Mouse (Mus musculus): ENCODE data around the gene Gng8.
A peak's percentile ranks its signal among the peaks of the same experiment; 100 is the strongest.

Gng8 gene

DNA sequence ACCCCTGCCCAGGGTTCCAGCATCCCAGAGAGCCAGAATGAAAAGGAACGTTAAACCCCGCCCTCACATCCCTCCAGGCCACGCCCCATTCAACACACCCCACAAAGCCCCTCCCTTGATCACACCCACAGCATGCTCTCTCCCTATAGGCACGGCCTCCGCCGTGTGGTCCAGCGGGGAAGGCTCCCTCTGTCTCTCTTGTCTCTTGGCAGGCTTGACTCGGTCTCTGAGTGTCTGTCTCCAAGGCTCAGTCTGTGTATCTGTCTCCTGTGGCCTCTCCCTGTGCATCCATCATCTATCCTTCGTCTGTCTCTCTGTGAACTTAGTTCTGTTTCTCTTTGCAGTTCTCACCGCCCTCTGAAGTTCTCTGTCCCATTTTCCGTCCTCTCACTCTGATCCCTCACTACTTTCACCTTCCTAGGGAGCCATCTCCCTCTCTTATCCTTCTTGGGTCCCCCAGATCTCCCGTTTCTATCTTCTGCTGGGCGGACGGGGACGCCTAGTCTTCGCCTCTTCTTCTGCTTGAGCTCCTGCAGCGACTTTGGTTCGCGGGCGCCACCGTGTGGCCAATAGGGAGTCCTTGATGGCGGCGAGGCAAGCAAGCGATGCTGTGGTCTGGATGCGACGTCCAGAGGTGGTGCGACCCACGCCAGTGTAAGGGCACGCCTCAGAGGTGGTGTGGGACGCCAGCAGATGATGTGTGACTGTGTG is at the start of gene Gng8:
Gene Gng8, plus strand, starts transcription at position 146 of the 711 bp plus-strand sequence.
- peak; percentile 88 for DNase-seq

DNA sequence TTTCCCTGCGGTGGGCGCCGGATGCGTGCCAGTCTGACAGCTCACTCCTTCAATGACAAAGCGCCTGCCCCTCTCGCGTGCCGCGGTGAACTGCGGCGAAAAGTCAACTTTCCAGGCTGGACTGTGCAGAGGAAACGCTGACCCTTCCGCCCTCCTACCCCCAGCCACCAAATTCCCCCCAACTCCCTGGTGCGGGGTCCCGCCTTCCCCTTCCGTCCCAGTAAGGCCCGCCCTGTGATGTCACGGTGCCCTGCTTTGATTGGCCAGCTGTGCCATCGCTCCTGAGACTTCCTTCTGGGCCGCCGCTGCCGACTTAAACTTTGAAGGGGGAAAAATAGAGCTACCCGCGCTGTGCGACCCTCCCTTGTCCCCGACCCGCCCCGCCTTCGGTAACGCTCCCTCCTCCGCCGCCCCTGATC is 48.9 kb upstream of the Gng8 start, which contains the start of gene Prkd2:
Gene Prkd2, plus strand, starts transcription at position 258 of the 419 bp plus-strand sequence.
- DNase-seq: peak; percentile 96

DNA sequence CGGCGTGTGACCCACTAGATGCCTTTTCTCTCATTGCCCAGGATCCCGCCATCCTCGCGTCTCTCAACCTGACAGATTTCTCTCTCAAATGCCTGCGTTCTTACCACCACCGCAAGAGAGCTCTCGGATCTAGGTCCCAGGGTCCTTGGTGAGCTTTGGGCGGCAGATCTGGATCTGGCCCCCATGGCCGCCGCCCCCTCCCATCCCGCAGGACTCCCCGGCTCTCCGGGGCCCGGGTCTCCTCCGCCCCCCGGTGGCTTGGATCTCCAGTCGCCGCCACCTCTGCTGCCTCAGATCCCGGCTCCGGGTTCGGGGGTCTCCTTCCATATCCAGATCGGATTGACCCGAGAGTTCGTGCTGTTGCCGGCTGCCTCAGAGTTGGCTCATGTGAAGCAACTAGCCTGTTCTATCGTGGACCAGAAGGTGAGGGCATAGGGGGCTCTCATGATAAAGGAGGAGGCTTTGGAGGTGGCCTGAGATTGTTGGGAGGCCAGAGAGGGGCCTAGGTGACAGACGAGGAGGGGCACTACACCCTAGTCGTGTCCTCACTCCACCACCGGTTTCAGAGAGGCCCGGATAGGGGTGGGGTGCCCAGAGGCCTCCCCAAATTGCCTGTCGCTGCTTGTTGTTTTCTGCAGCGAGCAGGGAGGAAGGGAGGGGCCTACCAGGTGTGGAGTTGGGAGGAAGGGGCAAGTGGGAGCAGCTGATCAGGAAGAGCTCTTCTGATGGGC is 48.0 kb upstream of the Gng8 start:
- DNase-seq: peak; percentile 42

DNA sequence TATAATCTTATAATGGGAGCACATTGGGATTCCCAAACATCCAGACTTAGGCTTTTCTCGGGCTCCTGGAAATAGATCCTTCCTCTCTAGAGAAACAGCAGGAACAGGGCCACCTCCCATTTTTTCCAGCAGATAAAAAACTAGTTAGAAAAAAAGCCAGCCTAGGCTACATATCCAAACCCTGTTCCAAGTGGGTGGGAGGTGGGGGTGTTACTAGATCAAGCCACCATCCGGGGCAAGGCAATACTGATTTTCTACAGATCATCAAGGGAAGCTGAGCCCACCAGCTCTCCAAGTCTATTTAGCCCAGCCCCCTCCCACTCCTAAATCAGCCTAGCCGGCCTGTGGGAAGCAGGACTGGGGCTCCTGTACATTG is 46.9 kb upstream of the Gng8 start:
- no peak for DNase-seq

DNA sequence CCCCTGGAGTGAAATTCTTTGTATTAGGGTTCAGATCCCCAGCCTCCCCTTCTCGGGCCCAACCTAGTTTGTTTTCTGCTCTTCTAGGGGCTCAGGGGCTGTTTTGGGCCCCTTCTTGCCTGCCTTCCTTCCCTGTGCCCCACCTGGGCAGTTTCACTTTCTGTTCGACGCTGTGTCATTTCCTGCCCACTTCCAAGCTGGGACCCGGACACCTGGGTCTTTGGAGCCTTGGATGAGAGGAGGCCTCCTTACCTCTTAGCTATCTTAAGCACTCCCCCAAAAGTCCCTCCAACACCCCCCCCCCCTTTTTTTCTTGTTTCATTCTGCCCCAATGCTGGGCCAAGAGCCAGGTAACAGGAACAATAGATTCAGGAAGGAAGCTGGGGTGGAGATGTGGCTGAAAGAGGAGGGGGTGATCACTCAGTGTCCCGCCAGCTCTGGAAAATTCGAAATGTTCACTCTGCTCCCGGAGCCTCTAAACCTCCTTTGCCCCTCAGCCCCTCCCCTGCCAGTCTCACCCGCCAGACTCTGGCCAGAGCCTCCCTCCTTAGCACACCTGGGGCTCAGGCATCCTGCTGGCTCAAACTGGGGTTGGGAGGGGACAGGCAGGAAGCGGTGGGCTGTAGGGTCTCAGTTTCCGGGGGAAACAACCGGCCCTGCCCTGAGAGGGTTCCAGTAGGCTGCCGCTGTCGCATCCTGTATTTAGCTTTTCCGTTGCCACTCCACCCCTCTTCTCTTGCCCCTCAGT is 46.3 kb upstream of the Gng8 start:
- peak; percentile 55 for DNase-seq

DNA sequence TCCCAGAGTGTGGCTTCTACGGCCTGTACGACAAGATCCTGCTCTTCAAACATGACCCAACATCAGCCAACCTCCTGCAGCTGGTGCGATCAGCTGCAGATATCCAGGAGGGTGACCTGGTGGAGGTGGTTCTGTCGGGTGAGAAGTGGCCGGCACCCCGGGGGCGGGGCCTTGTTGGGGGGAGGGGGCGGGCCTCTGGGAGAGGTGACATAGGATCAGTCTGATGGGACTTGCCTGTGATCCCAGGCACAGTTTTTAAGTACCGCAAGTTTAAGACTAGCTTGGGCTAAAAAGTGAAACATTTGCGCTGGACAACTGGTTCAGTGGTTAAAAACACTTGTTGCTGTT is 45.8 kb upstream of the Gng8 start:
- DNase-seq: peak; percentile 54

DNA sequence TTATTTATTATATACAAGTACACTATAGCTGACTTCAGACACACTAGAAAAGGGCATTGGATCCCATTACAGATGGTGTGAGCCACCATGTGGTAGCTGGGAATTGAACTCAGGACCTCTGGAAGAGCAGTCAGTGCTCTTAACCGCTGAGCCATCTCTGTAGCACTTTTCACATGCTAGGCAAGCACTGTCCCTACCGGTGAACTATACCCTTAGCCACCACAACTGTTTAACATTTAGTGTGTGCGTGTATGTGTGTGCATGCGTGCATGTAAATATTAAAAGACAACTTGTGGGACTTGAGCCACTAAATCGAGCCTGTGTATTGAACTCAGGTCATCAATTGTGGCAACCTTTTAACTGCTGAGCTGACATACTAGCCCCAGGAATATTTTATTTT is 44.8 kb upstream of the Gng8 start:
- DNase-seq: no peak

DNA sequence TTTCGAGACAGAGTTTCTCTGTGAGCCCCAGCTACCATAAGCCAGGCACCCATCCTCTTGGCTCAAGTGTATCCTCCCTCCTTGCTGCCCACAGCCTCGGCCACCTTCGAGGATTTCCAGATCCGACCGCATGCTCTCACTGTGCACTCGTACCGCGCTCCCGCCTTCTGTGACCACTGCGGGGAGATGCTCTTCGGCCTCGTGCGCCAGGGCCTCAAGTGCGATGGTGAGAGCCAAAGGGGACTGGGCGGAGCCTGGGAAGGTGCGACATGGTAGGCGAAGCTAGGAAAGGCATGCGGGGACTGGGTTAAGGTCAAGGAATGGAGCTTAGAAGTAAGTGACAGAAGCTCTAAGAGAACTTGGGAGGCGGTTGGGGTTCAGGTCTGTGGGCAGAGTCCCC is 44.1 kb upstream of the Gng8 start:
- no peak for DNase-seq

DNA sequence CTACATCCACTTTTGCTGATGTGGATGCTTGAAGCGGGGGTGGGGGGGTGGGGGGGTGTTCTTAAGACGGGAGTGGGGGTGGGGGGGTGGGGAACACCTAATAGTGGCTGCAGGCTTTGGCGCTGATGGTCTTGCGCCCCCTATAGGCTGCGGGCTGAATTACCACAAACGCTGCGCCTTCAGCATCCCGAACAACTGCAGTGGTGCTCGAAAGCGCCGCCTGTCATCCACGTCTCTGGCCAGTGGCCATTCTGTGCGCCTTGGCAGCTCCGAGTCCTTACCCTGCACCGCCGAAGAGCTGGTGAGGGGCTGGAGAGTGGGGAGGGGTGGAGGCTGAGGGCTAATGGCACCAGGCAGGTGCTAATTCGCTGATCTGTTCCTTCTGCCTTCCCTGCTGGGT is 43.0 kb upstream of the Gng8 start:
- DNase-seq: peak; percentile 63

DNA sequence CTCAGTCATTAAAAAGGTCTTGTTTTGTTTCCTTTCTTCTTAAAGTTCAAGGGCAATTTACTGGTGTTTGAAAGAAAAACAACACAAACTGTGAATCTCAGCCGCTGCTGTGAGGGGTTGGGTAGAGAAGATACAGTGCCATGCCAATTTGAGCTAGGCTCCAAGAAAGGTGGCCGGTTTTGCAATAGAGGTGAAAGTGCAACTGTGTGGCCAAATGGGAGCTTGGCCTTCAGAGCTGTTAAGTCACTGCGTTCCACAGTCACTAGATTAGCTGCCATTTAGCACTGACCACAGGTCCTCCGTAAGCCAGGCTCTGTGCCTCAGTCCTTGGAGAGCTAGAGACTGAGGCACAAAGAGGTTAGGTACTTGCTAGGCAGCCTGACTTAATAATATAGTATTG is 40.0 kb upstream of the Gng8 start:
- no peak for DNase-seq

DNA sequence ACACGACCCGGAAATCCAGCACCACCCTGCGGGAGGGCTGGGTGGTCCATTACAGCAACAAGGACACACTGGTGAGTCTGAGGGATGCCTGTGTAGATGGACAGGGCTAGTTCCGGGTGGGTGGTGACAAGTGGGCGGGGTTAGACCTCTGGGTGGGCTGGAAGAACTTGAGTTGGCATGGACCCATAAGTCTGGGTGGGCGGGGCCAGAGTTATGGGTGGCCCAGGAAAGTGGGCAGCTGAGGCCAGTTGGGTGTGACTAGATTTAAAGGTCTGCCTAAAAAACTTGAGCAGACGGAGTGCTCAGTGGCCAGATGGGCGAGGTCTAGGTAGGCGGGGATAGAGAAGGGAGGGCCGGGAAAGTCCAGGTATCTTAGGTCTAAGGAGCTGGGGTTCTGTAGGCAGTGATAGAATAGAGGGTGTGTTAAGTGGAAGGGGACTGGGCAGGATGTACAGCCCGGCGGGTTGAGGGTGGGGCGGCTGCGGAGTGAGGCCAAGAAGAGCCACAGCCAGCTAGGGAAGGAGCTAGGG is 38.2 kb upstream of the Gng8 start:
- no peak for DNase-seq

DNA sequence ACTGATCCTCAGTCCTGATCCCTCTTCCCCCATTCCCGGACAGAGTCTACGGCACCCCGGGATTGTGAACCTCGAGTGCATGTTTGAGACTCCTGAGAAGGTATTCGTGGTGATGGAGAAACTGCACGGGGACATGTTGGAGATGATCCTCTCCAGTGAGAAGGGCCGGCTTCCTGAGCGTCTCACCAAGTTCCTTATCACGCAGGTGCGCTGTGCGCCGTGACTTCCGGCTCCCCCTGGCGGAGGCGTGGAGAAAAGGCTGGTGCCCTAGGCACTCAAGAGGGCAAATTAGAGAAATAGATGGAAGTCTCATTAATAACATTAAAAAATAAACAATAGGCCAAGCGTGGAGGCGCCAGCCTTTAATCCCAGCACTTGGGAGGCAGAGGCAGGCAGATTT is 33.2 kb upstream of the Gng8 start:
- peak; percentile 59 for DNase-seq

DNA sequence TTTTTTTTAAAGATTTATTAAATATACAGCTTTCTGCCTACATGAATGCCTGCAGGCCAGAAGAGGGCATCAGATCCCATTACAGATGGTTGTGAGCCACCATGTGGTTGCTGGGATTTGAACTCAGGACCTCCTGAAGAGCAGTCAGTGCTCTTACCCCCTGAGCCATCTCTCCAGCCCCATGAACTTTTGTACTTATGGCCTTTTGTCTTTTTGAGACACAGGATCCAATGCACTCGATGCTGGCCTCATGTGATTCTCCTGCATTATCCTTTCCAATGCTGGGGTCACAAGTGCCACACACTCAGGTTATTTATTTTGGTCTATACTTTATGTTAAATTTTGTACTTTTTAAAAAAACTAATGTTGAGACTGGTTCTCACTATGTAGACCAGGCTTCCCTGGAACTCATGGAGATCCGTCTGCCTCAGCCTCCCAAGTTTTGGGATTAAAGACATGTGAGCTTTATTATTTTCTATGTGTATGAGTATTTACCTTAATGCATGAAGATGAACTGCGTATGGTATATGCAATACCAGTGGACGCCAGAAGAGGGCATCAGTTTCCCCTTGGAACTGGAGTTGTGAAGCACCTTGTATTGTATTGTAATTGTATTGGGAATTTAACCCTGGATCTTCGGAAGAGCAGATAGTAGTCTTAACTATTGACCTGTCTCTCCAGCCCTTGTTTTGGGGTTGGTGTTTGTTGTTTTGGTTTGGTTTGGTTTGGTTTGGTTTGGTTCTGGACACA is 31.5 kb upstream of the Gng8 start:
- DNase-seq: peak; percentile 60

DNA sequence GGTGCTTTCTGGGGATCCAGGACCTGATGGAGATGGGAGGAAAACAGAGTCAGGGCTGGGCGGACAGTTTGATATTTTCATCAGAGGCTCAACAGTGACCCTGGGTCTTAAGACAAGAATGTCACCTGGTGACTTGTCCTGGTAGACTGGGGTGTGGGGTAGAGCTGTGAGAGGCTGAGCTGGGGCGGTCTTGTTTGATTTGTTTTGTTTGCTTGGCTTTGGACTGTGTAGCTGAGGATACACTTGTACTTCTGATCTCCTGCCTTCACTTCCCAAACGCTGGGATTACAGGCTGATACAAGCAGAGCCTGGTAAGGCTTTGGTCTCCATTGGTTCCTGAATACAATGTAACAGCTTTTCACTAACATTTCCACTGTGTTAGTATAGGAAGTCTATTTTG is 24.1 kb upstream of the Gng8 start:
- DNase-seq: no peak

DNA sequence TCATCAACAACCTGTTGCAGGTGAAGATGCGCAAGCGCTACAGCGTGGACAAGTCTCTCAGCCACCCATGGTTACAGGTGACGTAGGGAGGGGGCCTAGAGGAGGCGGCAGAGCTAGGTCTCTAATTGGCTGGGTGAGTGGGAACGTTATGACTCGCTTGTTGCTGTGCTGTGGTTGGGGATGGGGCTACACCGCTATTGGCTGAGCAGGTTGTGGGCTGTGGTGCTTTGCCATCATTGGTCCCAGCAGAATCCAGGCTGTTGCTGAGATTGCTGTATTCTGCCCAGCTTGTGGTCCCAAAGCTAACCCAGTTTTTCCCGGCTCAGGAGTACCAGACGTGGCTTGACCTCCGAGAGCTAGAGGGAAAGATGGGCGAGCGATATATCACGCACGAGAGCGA is 22.1 kb upstream of the Gng8 start:
- DNase-seq: no peak

DNA sequence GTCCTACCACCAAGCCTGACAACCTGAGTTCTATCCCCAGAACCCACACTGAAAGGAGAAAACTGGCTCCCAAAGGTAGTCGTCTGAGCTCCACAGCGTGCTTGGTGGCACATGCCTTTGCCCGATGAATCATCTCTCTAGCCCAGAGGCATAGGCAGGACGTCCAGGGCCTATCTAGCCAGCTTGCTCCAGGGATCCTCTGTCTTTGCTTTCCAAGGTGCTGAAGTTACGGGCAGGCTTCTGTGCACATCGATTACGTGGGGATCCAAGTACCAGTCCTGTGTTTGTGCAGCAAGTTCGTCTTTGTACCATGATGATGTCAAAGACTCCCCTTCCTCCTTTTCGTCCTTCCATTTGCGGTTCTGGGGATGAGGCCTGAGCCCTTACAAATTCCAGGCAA is 20.0 kb upstream of the Gng8 start:
- DNase-seq: no peak

DNA sequence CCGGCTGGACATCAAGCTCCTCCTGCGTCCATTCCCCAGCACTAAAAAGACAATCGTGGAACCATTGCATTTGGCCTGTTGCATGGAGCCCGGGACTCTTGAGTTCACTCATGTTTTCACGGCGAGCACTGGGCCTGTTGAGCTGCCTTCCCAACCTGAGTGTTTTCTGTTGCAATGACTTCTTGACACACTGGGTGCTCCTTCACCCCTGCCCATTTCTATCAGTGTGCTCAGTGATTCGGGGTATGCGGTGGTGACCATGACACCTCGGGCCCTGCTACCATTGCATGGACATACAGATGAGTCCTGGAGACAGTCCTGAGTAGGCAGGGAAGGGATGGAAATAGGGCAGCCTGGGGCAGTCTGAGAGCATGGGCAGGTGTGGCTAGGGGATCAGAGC is 19.1 kb upstream of the Gng8 start:
- no peak for DNase-seq

DNA sequence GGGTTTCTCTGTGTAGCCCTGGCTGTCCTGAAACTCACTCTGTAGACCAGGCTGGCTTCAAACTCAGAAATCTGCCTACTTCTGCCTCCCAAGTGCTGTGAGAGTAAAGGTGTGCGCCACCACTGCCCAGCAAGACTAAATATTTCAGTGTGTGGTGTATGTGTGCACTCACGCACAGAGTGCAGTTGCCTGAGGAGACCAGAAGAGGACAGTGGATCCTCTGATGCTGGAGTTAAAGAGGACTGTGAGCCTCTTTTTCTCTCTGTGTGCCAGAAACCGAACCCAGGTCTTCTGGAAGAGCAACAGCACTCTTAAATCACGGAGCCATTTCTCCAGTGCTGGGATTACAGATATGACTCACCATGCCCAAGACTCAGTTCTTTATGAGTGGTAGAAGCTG is 18.2 kb upstream of the Gng8 start:
- DNase-seq: no peak

DNA sequence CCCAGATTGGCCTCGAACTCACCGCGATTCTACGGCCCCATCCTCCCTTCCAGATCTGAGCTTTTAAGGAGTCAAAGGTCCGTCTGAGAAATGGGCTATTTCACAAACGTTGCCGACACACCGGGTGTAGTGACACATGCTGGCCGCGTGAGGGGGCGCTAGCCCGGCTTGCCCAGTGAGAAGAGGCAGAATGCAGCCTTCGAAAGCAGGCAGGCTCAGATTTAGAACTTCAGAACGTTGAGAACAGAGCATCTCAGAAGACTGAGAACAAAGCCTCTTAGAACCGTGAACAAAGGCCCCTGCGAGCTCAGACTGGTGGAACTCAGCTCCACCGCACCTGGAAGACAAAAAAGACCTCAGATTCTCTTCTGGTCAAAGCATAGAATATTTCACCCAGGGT is 17.4 kb upstream of the Gng8 start:
- peak; percentile 64 for DNase-seq

DNA sequence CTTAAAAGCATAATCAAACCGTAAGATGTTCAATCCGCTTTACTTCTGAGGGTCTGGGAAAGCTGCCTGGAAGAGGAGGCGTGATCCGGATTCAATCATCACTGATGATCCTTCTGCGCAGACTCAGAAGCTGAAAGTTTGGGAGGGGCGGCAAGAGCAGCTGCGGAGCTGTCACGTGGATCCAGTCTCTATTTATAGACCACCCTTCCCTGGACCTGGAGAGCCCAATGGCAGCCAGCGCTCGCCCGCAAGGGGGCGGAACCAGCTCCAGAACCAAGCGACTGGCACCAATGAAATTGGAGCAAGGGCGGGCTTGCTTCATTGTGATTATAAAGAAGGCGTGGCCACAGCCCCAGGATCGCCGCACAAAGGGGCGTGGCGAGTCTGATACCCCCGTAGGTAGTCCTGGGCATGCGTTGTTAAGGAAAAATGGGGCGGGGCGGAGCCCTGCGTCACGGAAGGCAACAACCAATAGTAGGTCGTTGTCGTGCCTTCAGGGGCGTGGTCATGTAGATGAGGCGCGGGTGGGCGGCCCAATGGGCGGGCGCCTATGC is 16.8 kb upstream of the Gng8 start:
- DNase-seq: peak; percentile 100

DNA sequence AGATGAGACGGTGACA is 16.5 kb upstream of the Gng8 start, which contains the start of gene Dact3:
Gene Dact3, plus strand, starts transcription at position 8 of the 16 bp plus-strand sequence.
- no peak for DNase-seq

DNA sequence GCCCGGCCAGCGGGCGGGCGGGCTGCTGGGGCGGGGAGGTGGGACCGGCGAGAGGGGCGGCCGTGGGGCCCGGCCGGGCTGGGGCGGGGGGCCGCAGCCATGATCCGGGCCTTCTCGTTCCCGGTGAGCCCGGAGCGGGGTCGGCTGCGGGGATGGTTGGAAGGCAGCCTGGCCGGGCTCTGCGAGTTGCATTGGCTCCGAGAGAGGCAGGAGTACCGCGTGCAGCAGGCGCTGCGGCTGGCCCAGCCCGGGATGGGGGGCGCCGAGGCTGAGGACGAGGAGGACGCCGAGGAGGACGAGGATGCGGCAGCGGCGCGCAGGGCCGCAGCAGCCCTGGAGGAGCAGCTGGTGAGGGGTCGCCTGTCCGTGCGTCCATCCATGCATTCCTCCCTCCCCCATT is 16.3 kb upstream of the Gng8 start:
- DNase-seq: no peak

DNA sequence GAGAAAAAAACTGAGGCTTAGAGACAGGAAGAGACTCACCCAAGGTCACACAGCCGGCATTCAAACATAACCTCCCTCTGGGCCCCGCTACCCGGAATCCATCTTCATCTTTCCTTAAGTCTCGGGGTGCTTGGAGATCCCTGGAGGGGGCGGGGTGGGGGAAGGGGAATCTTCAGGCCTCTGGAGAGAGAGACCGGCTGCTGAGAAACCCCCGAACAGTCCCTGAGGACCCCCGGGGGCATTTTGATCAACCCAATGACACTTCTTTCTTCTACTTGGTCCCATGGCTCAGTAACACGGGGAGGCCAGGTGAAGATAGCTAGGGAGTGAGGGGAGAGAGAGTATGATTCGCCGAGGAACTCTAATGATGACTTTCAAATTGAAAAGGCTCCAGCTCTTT is 15.6 kb upstream of the Gng8 start:
- DNase-seq: no peak

DNA sequence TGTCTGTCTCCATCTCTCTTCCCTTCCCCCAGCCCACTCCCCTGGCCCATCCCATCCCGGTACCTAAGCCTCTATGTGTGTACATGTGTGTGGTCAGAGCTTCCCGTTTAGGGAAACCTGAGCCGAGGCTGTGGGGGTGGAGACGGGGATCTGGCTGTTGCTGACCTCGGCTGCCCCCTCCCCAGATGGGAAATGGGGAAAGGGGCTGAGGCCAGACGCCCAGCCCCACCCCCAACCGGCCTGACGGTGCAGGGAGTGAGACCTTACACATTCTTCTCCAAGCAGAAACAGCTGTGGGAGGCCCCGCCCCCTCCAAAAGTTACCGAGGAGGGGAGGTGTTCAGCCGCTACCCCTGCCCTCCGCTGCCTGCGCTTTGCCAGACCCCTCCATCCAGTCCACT is 15.0 kb upstream of the Gng8 start:
- no peak for DNase-seq

All from kidney, adult 18-20 months (tissue).